Mouse (Mus musculus) midbrain, embryonic 16.5 days (tissue): Measurements from ENCODE around the gene Pex14. TPM values are rescaled to one million over a fixed set of nuclear protein-coding genes. Genes with fewer than 3 reads are reported as not detected.

Experiments used
- ATAC-seq: fragments of 200-750 bp; cut with Nextera tagmentation; 2 replicates; pipeline ENCODE4 v1.8.0; 2017; ENCODE audit warnings: moderate TSS enrichment
- H3K27ac ChIP-seq: fragments of 300-500 bp; sonication (generic); 2 replicates; pipeline ENCODE4 v1.5.1; 2014; ENCODE audit warnings: mild to moderate bottlenecking, low read length, mixed read lengths
- H3K27me3 ChIP-seq: fragments of 300-500 bp; sonication (generic); 2 replicates; pipeline ENCODE4 v1.6.1; 2014; ENCODE audit warnings: low read depth, low read length, mixed read lengths; ENCODE audit not compliant: control insufficient read depth, insufficient read depth
- H3K36me3 ChIP-seq: fragments of 300-500 bp; sonication (generic); 2 replicates; pipeline ENCODE4 v1.6.1; 2014; ENCODE audit warnings: mild to moderate bottlenecking, low read length, moderate library complexity, mixed read lengths; ENCODE audit not compliant: control insufficient read depth, insufficient read depth
- H3K4me1 ChIP-seq: fragments of 300-500 bp; sonication (generic); 2 replicates; pipeline ENCODE4 v1.6.1; 2014; ENCODE audit warnings: mild to moderate bottlenecking, low read length, mixed read lengths; ENCODE audit not compliant: control insufficient read depth, insufficient read depth
- H3K4me2 ChIP-seq: fragments of 300-500 bp; sonication (generic); 2 replicates; pipeline ENCODE4 v1.6.1; 2014; ENCODE audit warnings: mild to moderate bottlenecking, low read length, mixed read lengths
- H3K4me3 ChIP-seq: fragments of 300-500 bp; sonication (generic); 2 replicates; pipeline ENCODE4 v1.5.1; 2014; ENCODE audit warnings: low read depth, mild to moderate bottlenecking, low read length, moderate library complexity, mixed read lengths
- H3K9ac ChIP-seq: fragments of 300-500 bp; sonication (generic); 2 replicates; pipeline ENCODE4 v1.6.1; 2014; ENCODE audit warnings: low read depth, low read length, mixed read lengths
- H3K9me3 ChIP-seq: fragments of 300-500 bp; sonication (generic); replicated peaks from 2 replicates; pipeline ENCODE4 v1.6.1; 2014; ENCODE audit warnings: mild to moderate bottlenecking, low read length, mixed read lengths; ENCODE audit not compliant: control insufficient read depth, poor library complexity, severe bottlenecking
- WGBS: fragments of 180-500 bp; shearing (Covaris S2); extraction: QIAGEN DNeasy Blood & Tissue Kit; methylation state at CpG from one replicate; pipeline ENCODE4 v1.1.7; 2014; 5-methylcytosine and 5-hydroxymethylcytosine counted together
- polyA plus RNA-seq: library from polyadenylated mRNA; unstranded; fragments of >200 nt; fragmentation: Nextera tagmentation; extraction: Ambion mirVana; gene quantifications from 2 replicates; pipeline ENCODE4 v1.2.1, GENCODE M21; 2015

Gene Pex14
- polyA plus RNA-seq, 1 experiment from 2014 or later, result 57.0 TPM

- H3K9me3 ChIP-seq, result no peaks in the 10 kb centered on the region
- WGBS, result 67% methylated on average over 17 of the region's 17 CpGs
- no peaks in the 10 kb centered on the region for H3K36me3 ChIP-seq
- H3K4me1 ChIP-seq, result no peaks in the 10 kb centered on the region
- H3K27ac ChIP-seq, result no peak overlapping the region
- H3K9ac ChIP-seq, result no peak overlapping the region
- no peak overlapping the region for H3K4me3 ChIP-seq
- H3K27me3 ChIP-seq, result no peaks in the 10 kb centered on the region
- ATAC-seq, result no peak
- no peak overlapping the region for H3K4me2 ChIP-seq
Measured at GRCm38 (mm10) chr4:149081528-149081927, 18.1 kb downstream of the Pex14 start.

DNA sequence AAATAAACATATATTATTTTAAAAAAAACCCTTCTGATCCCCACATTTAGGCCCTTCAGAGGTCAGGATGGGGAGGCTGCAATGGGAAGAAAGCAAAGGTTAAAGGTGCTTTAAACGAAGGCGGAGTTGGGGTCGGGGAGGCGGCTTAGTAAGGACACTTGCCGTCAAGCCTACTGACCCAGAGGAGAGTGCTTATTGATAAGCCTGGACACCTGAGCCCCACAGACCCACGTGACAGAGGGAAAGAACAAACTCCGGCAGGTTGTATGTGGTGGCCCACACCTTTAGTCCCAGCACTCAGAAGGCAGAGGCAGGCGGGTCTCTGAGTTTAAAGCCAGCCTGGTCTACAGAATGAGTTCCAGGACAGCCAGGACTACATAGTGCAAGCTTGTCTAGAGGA, 19.6 kb downstream of the Pex14 start:
- H3K9me3 ChIP-seq, result no peaks in the 10 kb centered on the region
- no peak overlapping the region for H3K4me3 ChIP-seq
- no peak for ATAC-seq
- H3K36me3 ChIP-seq, result no peaks in the 10 kb centered on the region
- H3K27ac ChIP-seq, result no peak overlapping the region
- H3K9ac ChIP-seq, result no peak overlapping the region
- WGBS, result 93% methylated on average over 8 of the region's 8 CpGs
- no peak overlapping the region for H3K4me2 ChIP-seq
- H3K4me1 ChIP-seq, result no peaks in the 10 kb centered on the region
- no peaks in the 10 kb centered on the region for H3K27me3 ChIP-seq

DNA sequence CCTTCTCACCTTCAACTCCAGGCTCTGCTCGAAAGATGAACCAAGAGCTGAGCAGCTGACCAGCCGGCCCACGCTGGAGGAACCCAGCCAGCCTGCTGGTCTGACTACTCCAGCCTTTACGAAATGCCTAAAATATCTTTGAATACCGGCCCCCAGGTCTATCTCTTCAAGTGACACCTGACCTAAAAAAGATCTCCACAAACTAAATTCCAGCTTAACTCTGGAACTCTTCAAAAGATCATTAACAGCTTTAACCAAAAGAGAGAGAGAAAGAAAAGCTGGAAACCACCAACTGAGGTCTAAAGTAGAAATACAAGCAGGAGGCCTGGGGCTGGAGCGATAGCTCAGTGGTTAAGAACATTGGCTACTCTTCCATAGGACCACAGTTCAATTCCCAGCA, 20.0 kb downstream of the Pex14 start:
- Histone ChIP-seq H3K4me2 (no peak overlapping the region), H3K36me3 (0 out of 2 replicates have a peak, but pooled peaks cover under 1% of the 10 kb centered on the region), H3K4me1 (no peaks in the 10 kb centered on the region), H3K27ac (no peak overlapping the region), H3K9me3 (no peaks in the 10 kb centered on the region), H3K4me3 (no peak overlapping the region), H3K27me3 (no peaks in the 10 kb centered on the region), H3K9ac (no peak overlapping the region)
- ATAC-seq, result no peak
- 89% methylated on average over 6 of the region's 6 CpGs for WGBS

GRCm38 (mm10) chr4:149078261-149078660, 21.4 kb downstream of the Pex14 start:
- no peak overlapping the region for H3K4me2 ChIP-seq
- no peaks in the 10 kb centered on the region for H3K4me1 ChIP-seq
- H3K9ac ChIP-seq, result no peak overlapping the region
- WGBS, result 56% methylated on average over 4 of the region's 4 CpGs
- no peak for ATAC-seq
- H3K4me3 ChIP-seq, result no peak overlapping the region
- no peaks in the 10 kb centered on the region for H3K27me3 ChIP-seq
- 0 out of 2 replicates have a peak, but pooled peaks cover 2% of the 10 kb centered on the region for H3K36me3 ChIP-seq
- H3K9me3 ChIP-seq, result no peaks in the 10 kb centered on the region
- H3K27ac ChIP-seq, result no peak overlapping the region

- no peaks in the 10 kb centered on the region for H3K9me3 ChIP-seq
- no peaks in the 10 kb centered on the region for H3K27me3 ChIP-seq
- no peaks in the 10 kb centered on the region for H3K4me1 ChIP-seq
- no peak overlapping the region for H3K27ac ChIP-seq
- no peak overlapping the region for H3K9ac ChIP-seq
- H3K4me2 ChIP-seq, result no peak overlapping the region
- H3K4me3 ChIP-seq, result no peak overlapping the region
- WGBS, result 25% methylated on average over 10 of the region's 10 CpGs
- peaks cover 6% of the 10 kb centered on the region for H3K36me3 ChIP-seq
- peak; percentile 70 for ATAC-seq
Measured at GRCm38 (mm10) chr4:149075871-149076575, 23.7 kb downstream of the Pex14 start.

GRCm38 (mm10) chr4:149075073-149075472, 24.6 kb downstream of the Pex14 start:
- Histone ChIP-seq H3K9ac (no peak overlapping the region), H3K9me3 (no peaks in the 10 kb centered on the region), H3K4me1 (no peaks in the 10 kb centered on the region), H3K4me2 (no peak overlapping the region), H3K27me3 (no peaks in the 10 kb centered on the region), H3K36me3 (peaks cover 6% of the 10 kb centered on the region), H3K27ac (no peak overlapping the region), H3K4me3 (no peak overlapping the region)
- WGBS, result 94% methylated on average over 13 of the region's 13 CpGs
- no peak for ATAC-seq

- 76% methylated on average over 22 of the region's 22 CpGs for WGBS
- peak; percentile 79 for ATAC-seq
- H3K9ac ChIP-seq, result peak overlapping the region; percentile 44
Measured at GRCm38 (mm10) chr4:149066672-149067551, 32.8 kb downstream of the Pex14 start.

DNA sequence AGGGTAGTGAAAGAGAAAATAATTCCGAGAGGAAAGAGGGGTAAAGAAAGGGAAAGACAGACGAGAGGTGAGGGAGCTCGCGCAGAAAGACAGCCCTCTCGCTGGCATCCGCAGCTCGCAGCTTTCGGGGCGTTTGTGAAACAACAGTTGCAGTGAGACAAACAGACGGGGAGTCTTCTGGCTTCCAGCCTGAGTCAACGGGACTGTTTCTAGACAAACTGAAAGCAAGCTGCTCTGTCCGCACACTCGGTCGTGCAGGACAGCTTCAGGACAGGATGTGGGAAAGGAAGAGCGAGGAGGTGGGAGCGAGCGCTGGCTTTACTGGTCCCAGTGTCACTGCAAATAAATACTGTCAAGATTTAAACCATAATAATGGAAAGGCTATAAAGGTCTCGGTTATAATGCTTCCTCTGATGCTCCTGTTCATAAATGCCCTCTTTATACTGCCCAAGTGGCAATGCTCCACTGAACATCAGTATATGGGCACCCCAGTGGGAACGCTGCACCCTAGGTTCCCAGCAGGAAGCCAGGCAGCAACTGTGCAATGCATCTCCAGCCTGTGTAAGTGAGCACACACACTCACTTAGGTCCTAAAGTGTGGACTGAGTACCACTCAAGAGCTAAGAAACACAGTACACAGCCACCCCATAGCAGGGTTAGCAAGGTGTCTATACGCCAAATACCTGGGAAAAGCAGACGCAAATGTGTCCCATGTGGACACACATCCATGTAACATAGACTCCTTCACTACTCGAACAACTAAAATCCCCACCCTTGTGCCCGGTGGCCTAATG, 35.4 kb downstream of the Pex14 start:
- Histone ChIP-seq H3K4me2 (no peak overlapping the region), H3K9ac (no peak overlapping the region), H3K27ac (no peak overlapping the region), H3K9me3 (no peaks in the 10 kb centered on the region), H3K4me1 (peaks cover 9% of the 10 kb centered on the region), H3K27me3 (no peaks in the 10 kb centered on the region), H3K36me3 (no peaks in the 10 kb centered on the region), H3K4me3 (no peak overlapping the region)
- whole genome bisulfite sequencing, result 86% methylated on average over 23 of the region's 23 CpGs
- no peak for ATAC-seq

More at GRCm38 (mm10) chr4:149066672-149067551, 32.8 kb downstream of the Pex14 start:
- H3K9me3 ChIP-seq, result no peaks in the 10 kb centered on the region
- no peaks in the 10 kb centered on the region for H3K27me3 ChIP-seq
- H3K36me3 ChIP-seq, result peaks cover under 1% of the 10 kb centered on the region
- H3K4me2 ChIP-seq, result no peak overlapping the region
- no peak overlapping the region for H3K4me3 ChIP-seq
- 0 out of 2 replicates have a peak, but pooled peaks cover under 1% of the 10 kb centered on the region for H3K4me1 ChIP-seq
- no peak overlapping the region for H3K27ac ChIP-seq
